In genomic region chr7:145030635-145031141, GRCm38 (mm10) we compare ENCODE assay signal across 7 mouse cellular contexts.
DNase-seq lines count a peak whose midpoint lies in the region; ATAC-seq lines count a peak whose summit lies in the region.

No protein-coding gene starts in this region.

- H3K4me3 ChIP-seq in forebrain, embryonic 16.5 days (replicated peaks; ENCODE audit: low read length), result peak overlapping the region; percentile 46
- H3K4me3 ChIP-seq in liver, embryonic 15.5 days (replicated peaks), result peak overlapping the region; percentile 24; the same call in 1 of the 2 replicates
- peak overlapping the region; percentile 14 for H3K4me3 ChIP-seq in neural tube, embryonic 11.5 days (ENCODE audit: low read depth, low read length)

- no peaks in the 10 kb centered on the region for H3K36me3 ChIP-seq in forebrain, embryonic 16.5 days (ENCODE audit: control insufficient read depth, insufficient read depth)
- no peaks in the 10 kb centered on the region for H3K36me3 ChIP-seq in liver, embryonic 15.5 days (replicated peaks)
- H3K36me3 ChIP-seq in neural tube, embryonic 11.5 days (ENCODE audit: control insufficient read depth, insufficient read depth, low read length), result no peaks in the 10 kb centered on the region

- peaks cover 8% of the 10 kb centered on the region for H3K4me1 ChIP-seq in forebrain, embryonic 16.5 days (replicated peaks; ENCODE audit: control insufficient read depth, insufficient read depth, low read length)
- H3K4me1 ChIP-seq in liver, embryonic 15.5 days (replicated peaks), result peaks cover 16% of the 10 kb centered on the region
- peaks cover 11% of the 10 kb centered on the region; the same call in 1 of the 2 replicates for H3K4me1 ChIP-seq in neural tube, embryonic 11.5 days (ENCODE audit: control insufficient read depth, insufficient read depth, low read length)

- DNase-seq in cerebellum, adult 18-20 months, result peak; percentile 44
- peak; percentile 83 to 84 for DNase-seq in heart, postnatal 14 days
- DNase-seq in layer of hippocampus, adult 11-12 months (ENCODE audit: low spot score), result peak; percentile 75
- peak; percentile 88 for DNase-seq in neural tube, embryonic 11.5 days (ENCODE audit: low spot score)
- DNase-seq in thymus, adult 18-20 months, result peak; percentile 62 to 64

- 0% methylated on average over 22 of the region's 22 CpGs for WGBS in forebrain, embryonic 16.5 days
- WGBS in liver, embryonic 15.5 days (ENCODE audit: insufficient replicate concordance), result 2% methylated on average over 21 of the region's 22 CpGs
- under 1% methylated on average over 22 of the region's 22 CpGs for WGBS in neural tube, embryonic 11.5 days

- no peak overlapping the region for H3K27ac ChIP-seq in forebrain, embryonic 16.5 days (ENCODE audit: low read length)
- H3K27ac ChIP-seq in liver, embryonic 15.5 days (replicated peaks), result 0 out of 2 replicates have a peak overlapping the region, but pooled peaks have one; percentile 41
- H3K27ac ChIP-seq in neural tube, embryonic 11.5 days (ENCODE audit: low read depth, low read length), result peak overlapping the region; percentile 15; the same call in 1 of the 2 replicates

- H3K4me2 ChIP-seq in forebrain, embryonic 16.5 days (ENCODE audit: low read length), result peak overlapping the region; percentile 90
- H3K4me2 ChIP-seq in liver, embryonic 15.5 days, result peak overlapping the region; percentile 58
- H3K4me2 ChIP-seq in neural tube, embryonic 11.5 days (ENCODE audit: low read depth), result peak overlapping the region; percentile 57

- no peaks in the 10 kb centered on the region for H3K9me3 ChIP-seq in forebrain, embryonic 16.5 days (ENCODE audit: control insufficient read depth, low read length)
- no peaks in the 10 kb centered on the region for H3K9me3 ChIP-seq in liver, embryonic 15.5 days (replicated peaks)
- H3K9me3 ChIP-seq in neural tube, embryonic 11.5 days (ENCODE audit: control insufficient read depth, low read length), result no peaks in the 10 kb centered on the region

- H3K9ac ChIP-seq in forebrain, embryonic 16.5 days (replicated peaks; ENCODE audit: low read depth, low read length), result peak overlapping the region; percentile 44
- no peak overlapping the region for H3K9ac ChIP-seq in liver, embryonic 15.5 days
- H3K9ac ChIP-seq in neural tube, embryonic 11.5 days (ENCODE audit: low read length), result no peak overlapping the region

- ATAC-seq in forebrain, embryonic 16.5 days, result peak; percentile 99
- peak; percentile 71 for ATAC-seq in liver, embryonic 15.5 days (ENCODE audit: insufficient read depth)
- ATAC-seq in neural tube, embryonic 11.5 days (ENCODE audit: insufficient read depth, low FRiP score, low TSS enrichment), result peak; percentile 90

- H3K27me3 ChIP-seq in forebrain, embryonic 16.5 days (replicated peaks; ENCODE audit: control insufficient read depth, insufficient read depth, low read length), result no peaks in the 10 kb centered on the region
- peaks cover 8% of the 10 kb centered on the region; the same call in 1 of the 2 replicates for H3K27me3 ChIP-seq in liver, embryonic 15.5 days
- H3K27me3 ChIP-seq in neural tube, embryonic 11.5 days (ENCODE audit: control insufficient read depth, insufficient read depth, low read length), result no peaks in the 10 kb centered on the region

- intact Hi-C loops in heart, postnatal 14 days (cut with DNase I), result loop anchor here (2.0 to 5.0 kb wide), 3 partner anchors 52 to 212 kb away; partner anchors contain the start of gene Ccnd1
